Mouse (Mus musculus) adrenal gland (tissue): ENCODE results near the gene Focad.

Source experiments
- intact Hi-C: fragments of 180-260 bp; cut with DNase I; formaldehyde crosslinking; loops from one replicate; pipeline ENCODE4 v1.15.1; 2025

The Focad gene

GRCm38 (mm10) chr4:88155490-88156160, 61.2 kb downstream of the Focad start:
- intact Hi-C loops, result no loop called here

- intact Hi-C loops, result no loop called here
Observed at GRCm38 (mm10) chr4:88156961-88157360, 62.5 kb downstream of the Focad start.

- intact Hi-C loops, result no loop called here
Observed at GRCm38 (mm10) chr4:88157644-88158043, 63.2 kb downstream of the Focad start.

GRCm38 (mm10) chr4:88159256-88159655, 64.8 kb downstream of the Focad start:
- intact Hi-C loops, result no loop called here

- intact Hi-C loops, result no loop called here
Observed at GRCm38 (mm10) chr4:88159700-88160099, 65.3 kb downstream of the Focad start.

- intact Hi-C loops, result no loop called here
Observed at GRCm38 (mm10) chr4:88163511-88164247, 69.2 kb downstream of the Focad start.

- intact Hi-C loops, result no loop called here
Observed at GRCm38 (mm10) chr4:88167008-88167862, 72.8 kb downstream of the Focad start.

GRCm38 (mm10) chr4:88175058-88175974, 80.9 kb downstream of the Focad start:
- intact Hi-C loops, result no loop called here

- intact Hi-C loops, result no loop called here
Observed at GRCm38 (mm10) chr4:88179296-88179695, 84.9 kb downstream of the Focad start.

GRCm38 (mm10) chr4:88184293-88184692, 89.9 kb downstream of the Focad start:
- intact Hi-C loops, result no loop called here

- intact Hi-C loops, result loop anchor here (5.0 kb wide), 1 partner anchor 149 kb away; no protein-coding TSS in a partner anchor
Observed at GRCm38 (mm10) chr4:88185872-88186426, 91.5 kb downstream of the Focad start.

GRCm38 (mm10) chr4:88187649-88188048, 93.2 kb downstream of the Focad start:
- intact Hi-C loops, result loop anchor here (5.0 kb wide), 1 partner anchor 150 kb away; no protein-coding TSS in a partner anchor

GRCm38 (mm10) chr4:88189495-88189894, 95.1 kb downstream of the Focad start:
- intact Hi-C loops, result loop anchor here (5.0 kb wide), 1 partner anchor 152 kb away; no protein-coding TSS in a partner anchor

- intact Hi-C loops, result no loop called here
Observed at GRCm38 (mm10) chr4:88194256-88194655, 99.8 kb downstream of the Focad start.

GRCm38 (mm10) chr4:88195898-88196495, 101.6 kb downstream of the Focad start:
- intact Hi-C loops, result no loop called here

GRCm38 (mm10) chr4:88196500-88196912, 102.1 kb downstream of the Focad start:
- intact Hi-C loops, result no loop called here

- intact Hi-C loops, result no loop called here
Observed at GRCm38 (mm10) chr4:88197244-88197643, 102.8 kb downstream of the Focad start.

- intact Hi-C loops, result no loop called here
Observed at GRCm38 (mm10) chr4:88199186-88199585, 104.8 kb downstream of the Focad start.

GRCm38 (mm10) chr4:88201047-88201446, 106.6 kb downstream of the Focad start:
- intact Hi-C loops, result no loop called here

GRCm38 (mm10) chr4:88208676-88209075, 114.2 kb downstream of the Focad start:
- intact Hi-C loops, result no loop called here
